Mouse (Mus musculus) heart, adult 2 months (tissue): Measurements from ENCODE around the gene Zfp933. TPM values are rescaled to one million over a fixed set of nuclear protein-coding genes. Genes with fewer than 3 reads are reported as not detected.

ENCODE experiments used
- DNase-seq, 2 experiments: peaks; one replicate each; pipeline ENCODE4 v3.0.0; 2021
- H3K27ac ChIP-seq: fragments of 200-600 bp; 2 replicates; pipeline ENCODE4 v1.8.1; 2022
- H3K27me3 ChIP-seq: fragments of 200-500 bp; 2 replicates; pipeline ENCODE4 v1.6.1; 2012; ENCODE audit warnings: mild to moderate bottlenecking, low read length, inconsistent platforms, mixed read lengths; ENCODE audit not compliant: control insufficient read depth, insufficient read depth
- H3K36me3 ChIP-seq: fragments of 200-500 bp; 2 replicates; pipeline ENCODE4 v1.6.1; 2012; ENCODE audit warnings: low read length, inconsistent platforms; ENCODE audit not compliant: control insufficient read depth, insufficient read depth
- H3K4me1 ChIP-seq: fragments of 200-500 bp; 2 replicates; pipeline ENCODE4 v1.6.1; 2011; ENCODE audit warnings: low read length; ENCODE audit not compliant: control insufficient read depth, insufficient read depth
- H3K4me3 ChIP-seq: fragments of 200-600 bp; 2 replicates; pipeline ENCODE4 v1.8.1; 2022
- H3K79me2 ChIP-seq: fragments of 200-500 bp; replicated peaks from 2 replicates; pipeline ENCODE4 v1.6.1; 2012; ENCODE audit warnings: mild to moderate bottlenecking, inconsistent platforms, low read length, moderate library complexity, mixed read lengths; ENCODE audit not compliant: control insufficient read depth, insufficient read depth
- H3K9ac ChIP-seq: fragments of 200-500 bp; 2 replicates; pipeline ENCODE4 v1.6.1; 2012; ENCODE audit warnings: low read depth, mild to moderate bottlenecking, control low read depth, inconsistent platforms, low read length, mixed read lengths
- CTCF ChIP-seq: fragments of 200-600 bp; IDR thresholded peaks from 2 replicates; pipeline ENCODE4 v1.8.1; 2022; ENCODE audit warnings: antibody characterized with exemption, mild to moderate bottlenecking, moderate library complexity
- EP300 ChIP-seq: fragments of 200-500 bp; IDR thresholded peaks from 2 replicates; pipeline ENCODE4 v1.6.1; 2011; ENCODE audit warnings: low read depth, low read length, control low read depth; ENCODE audit not compliant: insufficient read depth
- POLR2A ChIP-seq: fragments of 200-500 bp; IDR thresholded peaks from 2 replicates; pipeline ENCODE4 v1.6.1; 2011; ENCODE audit warnings: mild to moderate bottlenecking, low read depth, low read length, control low read depth; ENCODE audit not compliant: insufficient read depth
- WGBS: fragments of 180-500 bp; shearing (Covaris S2); methylation state at CpG from one replicate; pipeline ENCODE4 v1.1.7; 2018; 5-methylcytosine and 5-hydroxymethylcytosine counted together
- intact Hi-C: fragments of 180-260 bp; cut with DNase I; formaldehyde crosslinking; loops from one replicate; pipeline ENCODE4 v1.15.1; 2025
- polyA plus RNA-seq: library from polyadenylated mRNA; depleted of rRNA; stranded (reverse); fragments of >200 nt; gene quantifications from 2 replicates; pipeline ENCODE4 v1.2.3, GENCODE M21; 2012
- total RNA-seq, 2 experiments: library from RNA; stranded (reverse); gene quantifications; 2 replicates each; pipeline ENCODE4 v1.2.3; 2021

The Zfp933 gene
- total and polyA plus RNA-seq, 3 experiments, result 1.3 to 11.2 (median 10.3) TPM

DNA sequence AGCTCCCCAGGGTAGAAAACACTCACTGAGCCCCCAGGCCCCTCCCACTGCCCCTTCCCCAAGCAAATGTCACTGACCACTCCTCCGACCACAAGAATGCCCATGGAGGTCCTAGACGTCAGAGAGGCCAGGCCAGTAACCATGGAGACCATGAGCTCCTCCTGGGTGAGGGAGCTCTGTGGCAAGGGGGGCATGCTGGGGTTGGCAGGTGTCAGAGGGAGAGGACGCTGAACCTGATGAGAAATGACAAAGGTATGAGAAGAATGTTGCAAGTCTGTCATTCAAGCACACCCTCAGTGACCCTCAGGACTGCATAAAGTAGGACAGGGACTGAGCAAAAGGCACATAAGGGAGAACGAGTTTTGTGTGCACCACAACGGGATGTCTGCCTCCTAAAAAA lies 31.7 kb upstream of the Zfp933 start:
- Histone ChIP-seq H3K79me2 (peaks cover 3% of the 10 kb centered on the region), H3K36me3 (peaks cover 8% of the 10 kb centered on the region; the same call in 1 of the 2 replicates), H3K27me3 (no peaks in the 10 kb centered on the region), H3K27ac (no peak overlapping the region), H3K9ac (no peak overlapping the region), H3K4me1 (no peaks in the 10 kb centered on the region; the same call in none of the 2 replicates), H3K4me3 (no peak overlapping the region)
- intact Hi-C loops, result no loop called here
- no peak for DNase-seq
- 50% methylated on average over 5 of the region's 5 CpGs for whole genome bisulfite sequencing
- TF ChIP-seq CTCF, result no peak
- no peak for TF ChIP-seq POLR2A
- no peak for TF ChIP-seq EP300

DNA sequence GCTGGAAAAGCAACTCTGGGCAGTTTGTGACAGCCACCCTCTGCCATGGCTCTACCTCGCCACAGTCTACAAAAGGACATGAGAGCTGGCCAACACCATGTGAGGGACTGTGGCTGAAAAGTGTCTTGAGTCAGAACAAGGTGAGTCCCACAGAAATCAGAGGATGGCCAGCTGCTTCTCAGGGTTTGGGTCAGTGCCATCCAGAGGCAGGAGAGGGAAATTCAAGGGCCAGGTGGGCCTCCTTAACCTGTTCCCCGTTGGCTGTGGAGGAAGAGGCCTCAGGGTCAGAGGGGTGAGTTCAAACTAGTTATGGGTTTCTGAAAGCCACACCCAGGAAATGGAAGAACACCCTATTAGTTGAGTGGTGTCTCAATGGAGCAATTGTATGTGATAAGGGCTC lies 31.3 kb upstream of the Zfp933 start:
- no peak overlapping the region for H3K27ac ChIP-seq
- no peak overlapping the region for H3K4me3 ChIP-seq
- intact Hi-C loops, result no loop called here
- 41% methylated on average over 2 of the region's 2 CpGs for WGBS
- no peak for DNase-seq
- peaks cover 3% of the 10 kb centered on the region for H3K79me2 ChIP-seq
- H3K27me3 ChIP-seq, result no peaks in the 10 kb centered on the region
- no peak overlapping the region for H3K9ac ChIP-seq
- no peaks in the 10 kb centered on the region; the same call in none of the 2 replicates for H3K4me1 ChIP-seq
- peaks cover 8% of the 10 kb centered on the region; the same call in 1 of the 2 replicates for H3K36me3 ChIP-seq
- TF ChIP-seq EP300 (no peak), POLR2A (no peak), CTCF (no peak)

DNA sequence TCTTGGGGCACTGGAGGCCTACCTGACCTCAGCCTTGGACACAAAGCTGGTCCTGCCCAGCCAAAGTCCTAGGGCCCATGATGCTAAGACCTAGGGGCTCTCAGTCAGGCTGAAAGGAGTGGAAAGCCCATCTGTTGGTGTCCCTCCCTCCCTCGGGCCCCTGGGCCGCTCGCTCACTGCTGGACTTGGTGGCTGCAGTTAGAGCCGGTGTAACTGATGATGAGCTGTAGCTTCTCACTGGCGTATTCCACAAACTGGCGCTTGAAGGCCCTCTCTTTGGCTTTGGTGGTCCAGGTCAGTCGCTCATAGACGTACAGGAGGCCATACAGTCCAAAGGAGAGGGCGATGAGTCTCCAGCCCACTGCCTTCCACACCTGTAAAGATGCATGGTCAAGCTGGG lies 30.4 kb upstream of the Zfp933 start:
- Histone ChIP-seq H3K4me3 (no peak overlapping the region), H3K79me2 (peaks cover 3% of the 10 kb centered on the region), H3K27me3 (no peaks in the 10 kb centered on the region), H3K27ac (no peak overlapping the region), H3K4me1 (no peaks in the 10 kb centered on the region; the same call in none of the 2 replicates), H3K36me3 (peaks cover 8% of the 10 kb centered on the region; the same call in 1 of the 2 replicates), H3K9ac (no peak overlapping the region)
- intact Hi-C loops, result no loop called here
- TF ChIP-seq CTCF (no peak), POLR2A (no peak), EP300 (no peak)
- whole genome bisulfite sequencing, result 97% methylated on average over 9 of the region's 9 CpGs
- no peak for DNase-seq

DNA sequence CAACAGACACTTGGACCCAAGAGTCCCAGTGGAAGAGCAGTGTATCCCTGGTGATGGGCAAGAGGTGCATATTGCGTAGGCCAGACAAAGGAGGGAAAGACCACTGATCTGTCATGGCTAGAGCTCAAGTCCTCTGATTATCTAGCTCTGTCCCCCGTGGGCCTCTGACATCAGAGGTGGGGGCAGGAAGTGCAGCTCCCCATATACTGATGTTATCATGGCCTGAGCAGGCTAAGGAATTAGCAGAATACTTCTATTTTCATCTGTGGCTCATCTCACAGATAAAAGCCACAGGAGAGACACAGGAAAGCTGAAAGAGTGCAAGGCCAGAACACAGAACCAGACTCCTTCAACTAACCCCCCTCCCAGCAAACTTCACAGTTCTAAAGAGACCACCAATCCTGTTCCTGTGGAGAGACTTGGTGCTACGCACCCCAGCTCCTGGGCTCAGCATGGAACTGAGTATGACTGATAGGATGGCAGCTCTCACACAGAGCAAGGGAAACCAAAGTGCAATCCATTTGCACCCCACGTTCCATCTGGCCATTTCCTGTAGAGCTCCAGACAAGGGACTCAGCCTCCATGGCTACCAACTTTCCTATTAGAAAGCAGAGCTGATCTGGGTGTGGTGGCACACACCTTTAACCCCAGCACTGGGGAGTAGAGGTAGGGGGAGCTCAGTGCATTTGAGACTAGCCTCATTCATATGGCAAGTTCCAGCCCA lies 27.8 kb upstream of the Zfp933 start:
- peak in 1 of 2 experiments; percentile 13 for DNase-seq
- WGBS, result 65% methylated on average over 4 of the region's 4 CpGs

DNA sequence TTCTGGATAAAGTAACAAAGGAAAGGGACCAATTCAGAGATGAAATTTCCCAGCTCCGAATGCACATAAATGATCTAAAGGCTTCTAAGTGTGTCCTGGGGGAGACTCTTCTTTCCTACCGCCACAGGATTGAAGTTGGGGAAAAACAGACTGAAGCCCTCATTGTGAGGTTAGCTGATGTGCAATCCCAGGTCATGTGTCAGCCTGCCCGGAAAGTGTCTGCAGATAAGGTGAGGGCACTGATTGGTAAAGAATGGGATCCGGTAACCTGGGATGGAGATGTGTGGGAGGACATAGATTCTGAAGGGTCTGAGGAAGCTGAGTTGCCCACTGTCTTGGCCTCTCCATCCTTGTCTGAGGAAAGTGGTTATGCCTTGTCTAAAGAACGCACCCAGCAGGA lies 21.1 kb upstream of the Zfp933 start:
- Histone ChIP-seq H3K27ac (peak overlapping the region; percentile 51), H3K4me3 (peak overlapping the region; percentile 80), H3K36me3 (peaks cover 3% of the 10 kb centered on the region; the same call in 1 of the 2 replicates), H3K9ac (peak overlapping the region; percentile 65), H3K4me1 (peaks cover 11% of the 10 kb centered on the region), H3K79me2 (0 out of 2 replicates have a peak, but pooled peaks cover 4% of the 10 kb centered on the region), H3K27me3 (no peaks in the 10 kb centered on the region)
- intact Hi-C loops, result loop anchor here (5.0 kb wide), 2 partner anchors 33 to 68 kb away; partner anchors contain the start of genes Mfn2 and Plod1
- 2% methylated on average over 5 of the region's 5 CpGs for WGBS
- DNase-seq, result no peak
- no peak for TF ChIP-seq EP300
- no peak for TF ChIP-seq CTCF
- no peak for TF ChIP-seq POLR2A

More for the DNA sequence above, 27.8 kb upstream of the Zfp933 start:
- Histone ChIP-seq H3K4me3 (no peak overlapping the region), H3K4me1 (peaks cover 3% of the 10 kb centered on the region), H3K36me3 (peaks cover 5% of the 10 kb centered on the region; the same call in 1 of the 2 replicates), H3K27ac (no peak overlapping the region), H3K79me2 (peaks cover 7% of the 10 kb centered on the region), H3K9ac (no peak overlapping the region), H3K27me3 (no peaks in the 10 kb centered on the region)
- intact Hi-C loops, result no loop called here
- TF ChIP-seq POLR2A (no peak), CTCF (no peak), EP300 (no peak)

DNA sequence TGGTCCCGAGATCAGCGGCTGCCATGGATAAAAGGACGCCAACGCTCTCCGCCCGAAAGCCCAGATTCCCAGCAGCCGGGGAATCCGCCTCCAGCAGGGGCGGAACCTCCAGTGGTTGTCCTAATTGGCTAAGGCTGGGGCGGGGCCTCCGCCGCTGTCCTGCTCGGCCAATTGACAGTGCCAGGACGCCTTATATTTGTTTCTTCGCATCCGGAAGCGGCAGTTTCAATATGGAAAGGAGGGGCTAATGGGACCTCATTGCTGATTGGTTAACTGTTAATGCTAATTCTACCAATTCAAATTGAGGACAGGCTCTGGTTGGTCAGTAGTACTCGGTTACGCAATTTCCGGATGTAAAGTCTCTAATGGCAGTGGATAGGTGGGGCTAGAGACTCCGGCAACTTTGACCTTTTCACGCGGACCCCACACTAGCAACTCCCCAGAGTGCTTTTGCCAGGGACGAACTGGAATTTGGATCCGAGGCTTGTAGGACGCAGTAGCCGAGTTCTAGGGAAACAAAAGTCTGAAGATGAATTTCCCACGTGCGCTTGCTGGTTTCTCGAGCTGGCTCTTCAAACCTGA lies 20.4 kb upstream of the Zfp933 start, which contains the start of the genes Miip and Fv1:
TSS of gene Miip (minus strand) at position 367 of the 582 bp plus-strand sequence.
TSS of gene Fv1 (plus strand) at position 530 of the 582 bp plus-strand sequence.
- peak; percentile 91 to 97 for DNase-seq
- Histone ChIP-seq H3K4me1 (peaks cover 11% of the 10 kb centered on the region), H3K36me3 (peaks cover 3% of the 10 kb centered on the region; the same call in 1 of the 2 replicates), H3K4me3 (peak within 1 kb of the TSS; percentile 80), H3K27ac (peak within 1 kb of the TSS; percentile 51), H3K27me3 (no peaks in the 10 kb centered on the region), H3K9ac (peak within 1 kb of the TSS; percentile 80), H3K79me2 (0 out of 2 replicates have a peak, but pooled peaks cover 4% of the 10 kb centered on the region)
- TF ChIP-seq CTCF (peak; percentile 27), EP300 (0 out of 2 replicates have a peak, but pooled peaks have one; percentile 21), POLR2A (peak; percentile 62)
- intact Hi-C loops, result loop anchor here (5.0 kb wide), 2 partner anchors 34 to 69 kb away; partner anchors contain the start of genes Mfn2 and Plod1
- WGBS, result under 1% methylated on average over 30 of the region's 30 CpGs
